Mouse (Mus musculus) cortical plate, adult 2 months (tissue): ENCODE measurements around the gene Cpne4. TPM values are rescaled to one million over a fixed set of nuclear protein-coding genes. Genes with fewer than 3 reads are reported as not detected.

Experiments
- H3K27ac ChIP-seq: fragments of 200-500 bp; 2 replicates; pipeline ENCODE4 v1.5.1; 2012; ENCODE audit warnings: low read length, control low read depth, inconsistent platforms; ENCODE audit not compliant: insufficient read depth
- H3K4me1 ChIP-seq: fragments of 200-500 bp; 2 replicates; pipeline ENCODE4 v1.6.1; 2011; ENCODE audit warnings: low read length; ENCODE audit not compliant: control insufficient read depth, insufficient read depth
- H3K4me3 ChIP-seq: fragments of 200-500 bp; 2 replicates; pipeline ENCODE4 v1.5.1; 2011; ENCODE audit warnings: mild to moderate bottlenecking, low read length, control low read depth; ENCODE audit not compliant: insufficient read depth
- CTCF ChIP-seq: fragments of 200-500 bp; IDR thresholded peaks from 2 replicates; pipeline ENCODE4 v1.5.1; 2011; ENCODE audit warnings: mild to moderate bottlenecking, control low read depth, low read length; ENCODE audit not compliant: insufficient read depth; ENCODE audit errors: extremely low read depth
- POLR2A ChIP-seq: fragments of 200-500 bp; IDR thresholded peaks from 2 replicates; pipeline ENCODE4 v1.6.1; 2011; ENCODE audit warnings: mild to moderate bottlenecking, low read length, control low read depth; ENCODE audit not compliant: insufficient read depth; ENCODE audit errors: extremely low read depth
- polyA plus RNA-seq: library from polyadenylated mRNA; depleted of rRNA; stranded (reverse); fragments of >200 nt; gene quantifications from 2 replicates; pipeline ENCODE4 v1.2.3, GENCODE M21; 2012

Gene Cpne4
- polyA plus RNA-seq, 1 experiment, result 31.5 TPM

- Histone ChIP-seq H3K4me3 (no peak overlapping the region), H3K27ac (no peak overlapping the region), H3K4me1 (no peaks in the 10 kb centered on the region; the same call in 1 of the 2 replicates)
- TF ChIP-seq POLR2A (no peak), CTCF (no peak)
These were observed 365.6 kb downstream of the Cpne4 start for GRCm38 (mm10) chr9:104912686-104913085.

DNA sequence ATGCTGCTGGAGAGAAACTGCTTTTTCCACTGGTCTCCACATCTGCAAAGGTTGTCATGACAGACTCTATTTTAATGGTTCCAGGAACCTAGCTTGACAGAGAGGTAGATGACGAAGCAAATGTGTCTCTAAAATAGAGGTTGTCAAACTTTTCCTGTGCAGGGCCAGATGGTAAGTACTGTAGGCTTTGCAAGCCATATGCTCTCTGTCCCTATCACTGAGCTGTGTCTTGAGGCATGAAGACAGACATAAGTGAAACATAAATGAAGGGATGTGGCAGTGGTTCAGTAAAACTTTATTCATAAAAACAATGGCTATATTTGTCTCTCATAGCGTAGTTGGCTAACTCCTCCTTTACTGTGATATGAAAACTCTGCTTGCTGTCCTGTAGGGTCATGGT is 366.2 kb downstream of the Cpne4 start:
- no peak overlapping the region for H3K4me3 ChIP-seq
- TF ChIP-seq CTCF (no peak), POLR2A (no peak)

GRCm38 (mm10) chr9:104921197-104921596 is 374.1 kb downstream of the Cpne4 start:
- Histone ChIP-seq H3K4me1 (no peaks in the 10 kb centered on the region), H3K4me3 (no peak overlapping the region), H3K27ac (no peak overlapping the region)
- TF ChIP-seq POLR2A (no peak), CTCF (no peak)

More for the DNA sequence above, 366.2 kb downstream of the Cpne4 start:
- H3K4me1 ChIP-seq, result no peaks in the 10 kb centered on the region; the same call in 1 of the 2 replicates
- no peak overlapping the region for H3K27ac ChIP-seq

DNA sequence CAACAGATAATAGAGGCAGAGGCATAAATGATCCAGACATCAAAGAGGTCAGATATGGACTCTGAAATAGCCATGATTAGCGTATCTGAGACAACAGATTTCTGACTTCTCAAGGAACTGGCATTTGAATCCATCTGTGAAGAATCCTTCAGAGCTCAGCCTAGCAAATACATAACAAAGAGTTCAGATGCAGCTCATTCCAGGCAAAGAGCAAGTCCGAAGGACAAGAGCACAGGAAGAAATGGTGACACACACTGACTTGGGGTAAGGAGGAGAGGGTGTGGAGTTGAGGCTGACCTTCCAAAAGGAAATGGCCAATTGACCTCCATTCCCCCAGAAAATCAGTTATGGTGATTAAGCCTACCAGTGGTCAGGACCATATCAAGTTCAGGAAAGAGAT is 375.0 kb downstream of the Cpne4 start:
- TF ChIP-seq POLR2A, result no peak
- TF ChIP-seq CTCF, result no peak
- H3K27ac ChIP-seq, result no peak overlapping the region
- H3K4me3 ChIP-seq, result no peak overlapping the region
- H3K4me1 ChIP-seq, result no peaks in the 10 kb centered on the region

DNA sequence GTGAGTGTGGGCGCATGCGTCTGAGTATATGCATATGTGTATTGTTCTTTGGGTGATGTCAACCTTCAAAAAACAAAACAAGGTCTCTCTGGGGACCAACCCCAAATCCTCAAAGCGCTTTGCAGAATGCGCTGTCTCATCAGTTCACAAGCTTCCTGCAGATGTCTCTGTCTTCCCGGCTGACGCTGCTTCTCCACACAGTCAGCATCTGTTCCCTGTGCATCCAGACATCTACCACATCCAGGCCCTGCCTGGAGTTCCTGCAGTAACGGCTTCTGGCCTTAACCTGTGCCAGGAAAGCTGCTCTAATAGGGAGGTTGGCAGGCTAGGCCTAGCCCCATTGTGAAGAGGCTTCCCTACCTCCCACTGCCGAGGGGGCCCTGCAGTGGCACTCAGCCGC is 381.7 kb downstream of the Cpne4 start:
- H3K4me1 ChIP-seq, result no peaks in the 10 kb centered on the region
- no peak overlapping the region for H3K4me3 ChIP-seq
- TF ChIP-seq CTCF, result no peak
- no peak for TF ChIP-seq POLR2A
- no peak overlapping the region for H3K27ac ChIP-seq

- no peak for TF ChIP-seq POLR2A
- Histone ChIP-seq H3K27ac (no peak overlapping the region), H3K4me1 (no peaks in the 10 kb centered on the region), H3K4me3 (no peak overlapping the region)
These were observed 393.3 kb downstream of the Cpne4 start for GRCm38 (mm10) chr9:104940389-104940788.

GRCm38 (mm10) chr9:104950551-104950950 is 403.5 kb downstream of the Cpne4 start:
- no peak for TF ChIP-seq CTCF
- TF ChIP-seq POLR2A, result no peak
- no peak overlapping the region for H3K27ac ChIP-seq

DNA sequence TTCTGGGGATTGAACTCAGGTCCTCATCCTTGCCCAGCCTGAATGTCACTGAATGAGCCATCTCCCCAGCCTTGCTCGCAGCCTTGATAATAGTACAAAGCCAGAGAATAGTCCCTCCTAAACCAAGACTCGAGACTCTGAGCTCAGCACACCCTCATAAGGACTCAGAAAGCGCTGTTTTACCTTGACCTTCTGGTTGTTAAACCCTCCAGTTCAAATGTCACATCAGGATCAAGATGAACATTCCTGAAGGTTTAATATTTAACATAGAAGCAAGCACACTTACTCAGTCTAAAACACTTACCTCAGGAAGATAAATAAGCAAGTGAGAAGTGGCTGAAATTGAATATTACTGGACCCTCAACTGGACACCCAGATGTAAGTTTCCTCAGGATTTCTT is 405.1 kb downstream of the Cpne4 start:
- Histone ChIP-seq H3K4me3 (no peak overlapping the region), H3K27ac (no peak overlapping the region), H3K4me1 (no peaks in the 10 kb centered on the region)
- TF ChIP-seq CTCF (no peak), POLR2A (no peak)

More at GRCm38 (mm10) chr9:104950551-104950950, 403.5 kb downstream of the Cpne4 start:
- Histone ChIP-seq H3K4me1 (no peaks in the 10 kb centered on the region), H3K4me3 (no peak overlapping the region)

GRCm38 (mm10) chr9:104972828-104973227 is 425.7 kb downstream of the Cpne4 start:
- H3K4me1 ChIP-seq, result no peaks in the 10 kb centered on the region
- H3K27ac ChIP-seq, result no peak overlapping the region
- TF ChIP-seq CTCF (no peak), POLR2A (no peak)
- no peak overlapping the region for H3K4me3 ChIP-seq

DNA sequence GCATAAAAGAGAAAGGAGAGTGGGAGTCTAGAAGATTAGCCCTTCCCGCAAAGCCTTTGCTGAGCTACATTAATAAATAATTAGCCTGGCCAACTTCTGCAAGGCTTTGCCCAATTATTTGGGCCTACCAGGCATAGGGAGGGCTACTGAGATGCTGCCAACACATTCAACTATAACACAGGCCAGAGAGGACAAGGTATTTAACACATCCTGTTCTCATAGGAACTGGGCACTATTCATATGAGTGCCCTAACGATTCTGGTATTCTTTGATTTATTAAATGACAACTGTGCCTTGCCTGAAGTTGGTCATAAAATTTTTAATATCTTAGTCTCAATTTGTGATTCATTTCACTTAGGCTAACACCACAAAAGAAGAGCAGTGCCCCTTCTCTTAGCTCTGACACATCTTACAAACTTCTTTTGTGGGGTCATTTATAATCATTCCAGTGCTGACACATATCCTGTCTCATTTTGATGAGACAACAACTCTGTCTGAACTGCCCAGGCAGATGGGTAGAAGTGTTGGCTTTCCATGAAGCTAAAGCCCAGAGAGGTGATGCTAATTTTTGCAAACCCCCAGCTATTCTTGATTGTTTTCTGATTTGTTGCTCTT is 435.0 kb downstream of the Cpne4 start:
- Histone ChIP-seq H3K4me1 (no peaks in the 10 kb centered on the region), H3K27ac (no peak overlapping the region), H3K4me3 (no peak overlapping the region)
- TF ChIP-seq POLR2A (no peak), CTCF (no peak)
